Mouse (Mus musculus) spleen, postnatal 36 days (tissue): ENCODE measurements around the gene Ap3d1.

Source experiments
- DNase-seq, 2 experiments: peaks; one replicate each; pipeline ENCODE4 v3.0.0; 2022; ENCODE audit warnings: low spot score in 2 of 2, mixed read lengths in 1 of 2

Ap3d1 gene

GRCm38 (mm10) chr10:80757717-80758116 lies 15.7 kb upstream of the Ap3d1 start:
- DNase-seq = peak; percentile 68 to 70

- DNase-seq = no peak
Observed at GRCm38 (mm10) chr10:80756967-80757366, 14.9 kb upstream of the Ap3d1 start.

GRCm38 (mm10) chr10:80756509-80756908 lies 14.4 kb upstream of the Ap3d1 start:
- DNase-seq = no peak

GRCm38 (mm10) chr10:80756099-80756498 lies 14.0 kb upstream of the Ap3d1 start:
- DNase-seq = no peak

GRCm38 (mm10) chr10:80755291-80756015 lies 13.4 kb upstream of the Ap3d1 start:
- no peak for DNase-seq

GRCm38 (mm10) chr10:80754594-80755290 lies 12.7 kb upstream of the Ap3d1 start, which contains the start of gene Dot1l:
TSS of gene Dot1l (plus strand) at chr10:80755206.
- DNase-seq = peak; percentile 98 to 99

- DNase-seq = peak; percentile 60 to 67
Observed at GRCm38 (mm10) chr10:80752079-80752625, 10.1 kb upstream of the Ap3d1 start.

- DNase-seq = peak; percentile 30 to 31
Observed at GRCm38 (mm10) chr10:80751188-80751832, 9.2 kb upstream of the Ap3d1 start.

GRCm38 (mm10) chr10:80748609-80749008 lies 6.5 kb upstream of the Ap3d1 start:
- peak in 1 of 2 experiments; percentile 38 for DNase-seq

GRCm38 (mm10) chr10:80747410-80747809 lies 5.3 kb upstream of the Ap3d1 start:
- DNase-seq = peak; percentile 71 to 76

GRCm38 (mm10) chr10:80744262-80744661 lies 2.2 kb upstream of the Ap3d1 start:
- DNase-seq = peak; percentile 62 to 67

GRCm38 (mm10) chr10:80741634-80742179 lies 357 bp downstream of the Ap3d1 start:
- DNase-seq = peak in 1 of 2 experiments; percentile 23

- peak in 1 of 2 experiments; percentile 13 for DNase-seq
Observed at GRCm38 (mm10) chr10:80741146-80741545, 918 bp downstream of the Ap3d1 start.

- DNase-seq = peak in 1 of 2 experiments; percentile 27
Observed at GRCm38 (mm10) chr10:80738657-80739056, 3.4 kb downstream of the Ap3d1 start.

- no peak for DNase-seq
Observed at GRCm38 (mm10) chr10:80736731-80737130, 5.3 kb downstream of the Ap3d1 start.

GRCm38 (mm10) chr10:80732611-80733101 lies 9.4 kb downstream of the Ap3d1 start:
- DNase-seq = no peak

GRCm38 (mm10) chr10:80727369-80728127 lies 14.5 kb downstream of the Ap3d1 start:
- no peak for DNase-seq

- no peak for DNase-seq
Observed at GRCm38 (mm10) chr10:80717281-80717680, 24.8 kb downstream of the Ap3d1 start.

GRCm38 (mm10) chr10:80710834-80711233 lies 31.2 kb downstream of the Ap3d1 start:
- no peak for DNase-seq

GRCm38 (mm10) chr10:80705479-80705878 lies 36.6 kb downstream of the Ap3d1 start:
- no peak for DNase-seq

- DNase-seq = no peak
Observed at GRCm38 (mm10) chr10:80705033-80705432, 37.0 kb downstream of the Ap3d1 start.
